Mouse (Mus musculus) myocyte (in vitro differentiated cells): ENCODE measurements around the gene Mlana.

Experiments
- POLR2A ChIP-seq: IDR thresholded peaks from one replicate; pipeline ENCODE4 v1.6.1; 2011; ENCODE audit warnings: low read depth, mild to moderate bottlenecking, control low read depth, moderate library complexity; ENCODE audit not compliant: insufficient read length
- USF1 ChIP-seq: IDR thresholded peaks from one replicate; pipeline ENCODE4 v1.6.1; 2011; ENCODE audit warnings: low read depth, mild to moderate bottlenecking, control low read depth, moderate library complexity

- no peak for TF ChIP-seq USF1
- no peak for TF ChIP-seq POLR2A
Observed at GRCm38 (mm10) chr19:29671160-29671559, 26.5 kb upstream of the Mlana start.
